Mouse (Mus musculus): ENCODE data around the gene Tmod1.
A peak's percentile ranks its signal among the peaks of the same experiment; 100 is the strongest.

Tmod1 gene

DNA sequence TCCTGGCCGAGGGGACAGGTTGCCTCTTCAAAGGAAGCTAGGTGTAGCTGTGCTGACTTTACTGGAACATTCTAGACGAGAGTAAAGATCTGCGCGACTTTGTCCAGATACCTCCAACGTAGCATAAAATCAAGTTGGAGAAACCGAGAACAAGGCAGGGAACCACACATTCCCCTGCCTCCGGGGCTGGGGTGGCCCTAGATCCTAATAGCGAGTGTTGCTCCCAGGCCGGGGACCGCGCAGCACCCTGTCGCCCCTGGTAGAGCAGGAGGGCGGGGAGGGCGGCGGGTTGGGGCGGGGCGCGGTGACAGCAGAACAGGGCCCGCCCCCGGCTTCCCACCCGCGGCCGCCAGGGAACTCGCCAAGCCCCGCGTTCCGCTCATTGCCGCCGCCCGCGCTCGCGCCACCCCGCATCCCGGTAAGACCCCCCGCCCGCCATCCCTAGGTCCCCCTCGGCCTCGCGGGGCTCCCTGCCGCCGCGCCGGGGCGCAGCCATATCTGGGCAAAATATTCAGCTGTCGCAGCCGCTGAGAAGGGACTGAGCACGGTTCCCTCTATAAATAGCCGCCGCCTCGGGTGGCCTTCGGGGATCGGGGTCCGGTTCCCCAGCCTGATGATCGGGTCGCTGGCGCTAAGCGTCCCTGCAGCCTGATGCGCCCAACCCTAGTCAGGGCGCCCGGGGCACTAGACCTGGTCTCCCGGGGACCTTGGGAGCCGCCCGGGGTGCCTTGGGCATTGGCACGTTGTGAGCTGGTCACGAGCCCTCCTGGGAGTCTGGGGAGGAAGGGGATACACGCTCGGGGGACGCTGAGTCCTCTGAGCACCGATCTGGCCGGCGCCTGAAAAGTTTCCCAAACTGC lies at the start of gene Tmod1:
Gene Tmod1 (plus strand): TSS at position 44 of the 860 bp plus-strand sequence.
- peak; percentile 89 to 93 for DNase-seq

DNA sequence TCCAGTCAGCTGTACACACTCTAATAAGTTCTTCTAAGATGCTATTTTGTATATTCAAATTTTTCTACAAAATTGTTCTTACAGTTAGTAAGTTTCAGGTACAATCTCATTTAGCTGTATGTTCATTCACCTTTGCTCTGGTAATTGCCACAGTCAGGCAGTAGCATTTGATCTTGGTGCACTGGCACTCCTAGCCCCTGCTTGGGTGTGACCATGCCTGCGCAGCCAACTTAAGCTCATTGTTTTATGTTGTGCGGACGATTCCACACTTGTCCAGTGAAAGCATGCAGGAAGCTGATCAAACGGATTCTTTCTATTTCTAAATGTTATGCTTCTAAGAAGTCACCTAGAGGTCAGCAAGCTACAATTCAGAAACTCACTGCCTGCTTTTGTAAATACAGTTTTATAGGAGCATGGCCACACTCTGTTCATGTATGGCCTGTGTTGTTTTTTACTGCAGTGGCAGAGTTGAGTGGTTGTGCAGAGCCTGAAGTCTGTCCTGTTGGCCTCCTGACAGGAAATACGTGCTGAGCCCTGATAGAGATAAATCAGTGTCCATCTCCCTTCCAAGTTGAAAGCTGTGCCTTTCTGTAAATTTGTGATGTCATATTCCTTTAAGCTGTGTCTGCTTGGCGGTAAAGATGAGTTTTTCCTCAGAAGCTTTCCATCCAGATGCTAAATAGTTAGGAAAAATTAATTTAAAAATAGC lies 48.2 kb upstream of the Tmod1 start:
- no peak for DNase-seq

DNA sequence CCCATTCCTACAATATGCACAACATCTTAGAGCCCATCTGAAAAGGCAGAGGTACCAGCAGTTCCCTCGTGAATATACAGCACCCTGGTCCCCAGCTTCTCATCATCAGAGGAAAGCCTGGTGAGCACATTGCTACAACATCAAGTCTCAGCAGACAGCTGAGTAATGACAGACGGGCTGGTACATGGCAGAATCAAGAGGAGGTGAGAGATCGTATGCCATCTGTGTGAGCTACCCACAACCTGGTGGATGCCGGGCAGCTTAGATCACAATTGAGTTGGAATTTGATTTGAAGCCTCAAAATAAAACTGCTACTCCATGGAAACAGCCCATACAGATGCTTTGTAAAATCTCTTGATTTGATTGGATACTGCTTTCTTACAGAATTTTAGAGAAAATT lies 40.2 kb upstream of the Tmod1 start:
- no peak for DNase-seq

DNA sequence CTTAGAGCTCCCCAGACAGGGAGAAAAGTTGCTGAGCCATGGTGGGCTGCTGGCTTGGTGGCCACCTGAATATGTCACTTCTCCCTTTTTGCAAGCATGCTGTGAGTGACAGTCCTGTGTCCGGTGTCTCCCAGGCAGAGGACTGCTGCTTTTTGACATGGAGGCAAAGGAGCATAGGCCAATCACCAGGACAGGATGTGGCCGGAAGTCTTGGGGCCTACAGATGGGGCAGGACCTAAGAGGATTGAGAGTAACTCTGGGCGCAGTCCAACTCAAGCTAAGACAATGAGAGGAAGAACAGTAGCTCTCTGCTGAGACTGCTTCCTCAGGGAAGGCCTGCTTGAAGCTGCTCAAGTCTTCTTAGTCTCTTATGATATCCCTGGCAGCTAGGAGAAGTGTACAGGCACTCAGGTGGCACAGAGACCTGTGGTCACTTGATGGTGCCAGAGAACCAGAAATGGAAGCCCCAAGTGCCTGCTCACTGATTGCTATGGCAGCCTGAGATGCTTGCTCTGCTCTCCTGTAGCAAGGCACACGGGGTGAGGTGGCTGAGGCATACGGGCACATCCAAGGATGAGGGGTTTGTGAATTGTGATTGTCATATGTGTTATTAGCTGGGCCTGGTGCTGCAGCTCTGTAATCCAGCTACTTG lies 30.5 kb upstream of the Tmod1 start:
- no peak for DNase-seq

DNA sequence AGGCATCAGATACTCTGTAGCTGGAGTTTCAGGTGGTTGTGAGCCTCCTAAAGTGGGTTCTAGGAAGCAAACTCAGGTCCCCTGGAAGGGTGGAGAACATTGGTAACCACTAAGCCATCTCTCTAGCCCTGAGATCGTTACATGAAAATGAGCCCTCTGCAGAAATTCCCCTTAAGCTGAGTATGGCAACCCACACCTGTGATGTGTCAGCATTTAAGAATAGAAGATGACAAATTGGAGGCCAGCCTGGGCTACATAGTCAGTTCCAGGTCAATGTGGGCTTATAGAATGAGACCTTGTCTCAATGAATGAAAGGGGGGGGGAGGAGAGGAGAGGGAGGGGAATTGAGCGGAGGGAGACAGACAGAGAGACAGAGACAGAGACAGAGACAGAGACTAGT lies 27.0 kb upstream of the Tmod1 start:
- no peak for DNase-seq

DNA sequence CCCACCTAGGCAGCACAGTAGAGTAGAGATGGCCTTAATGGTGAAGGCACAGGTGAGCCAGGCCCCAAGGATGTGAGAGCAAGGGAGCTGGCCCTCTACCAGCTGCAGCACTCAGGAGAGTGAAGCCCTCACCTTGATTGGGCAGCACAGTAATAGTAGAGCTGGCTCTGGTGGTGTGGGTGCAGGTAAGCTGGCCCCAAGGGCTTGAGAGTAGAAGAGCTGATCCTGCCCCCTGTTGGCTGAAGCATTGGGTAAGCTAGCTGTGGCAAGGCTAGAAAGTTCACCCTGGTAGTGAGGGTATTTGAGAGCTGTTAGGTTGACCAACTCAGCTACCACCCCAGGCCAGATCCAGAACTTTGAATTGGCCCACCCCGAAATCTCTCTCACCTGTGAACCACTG lies 23.1 kb upstream of the Tmod1 start:
- no peak for DNase-seq

DNA sequence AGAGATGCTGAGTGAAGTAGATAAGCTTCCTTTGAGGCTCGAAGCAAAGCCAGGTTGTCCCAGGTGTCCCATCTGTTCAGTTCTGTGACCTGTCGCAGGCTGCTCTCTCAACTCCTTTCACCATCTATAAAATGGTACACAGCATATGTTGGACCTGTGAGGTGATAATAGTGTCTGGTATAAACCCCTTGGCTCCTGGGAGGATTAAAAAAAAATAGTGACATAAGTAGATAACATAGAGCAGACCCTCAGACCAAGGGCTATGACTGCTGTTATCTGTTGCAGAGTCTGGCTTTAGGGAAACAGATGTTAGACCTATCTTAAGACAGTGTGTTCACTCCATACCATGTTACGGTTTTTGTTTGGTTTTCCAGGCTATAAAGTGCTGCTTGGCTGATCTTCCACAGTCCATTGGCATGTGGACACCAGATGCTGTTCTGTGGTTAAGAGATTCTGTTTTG lies 15.7 kb upstream of the Tmod1 start:
- DNase-seq: peak; percentile 45 to 46

DNA sequence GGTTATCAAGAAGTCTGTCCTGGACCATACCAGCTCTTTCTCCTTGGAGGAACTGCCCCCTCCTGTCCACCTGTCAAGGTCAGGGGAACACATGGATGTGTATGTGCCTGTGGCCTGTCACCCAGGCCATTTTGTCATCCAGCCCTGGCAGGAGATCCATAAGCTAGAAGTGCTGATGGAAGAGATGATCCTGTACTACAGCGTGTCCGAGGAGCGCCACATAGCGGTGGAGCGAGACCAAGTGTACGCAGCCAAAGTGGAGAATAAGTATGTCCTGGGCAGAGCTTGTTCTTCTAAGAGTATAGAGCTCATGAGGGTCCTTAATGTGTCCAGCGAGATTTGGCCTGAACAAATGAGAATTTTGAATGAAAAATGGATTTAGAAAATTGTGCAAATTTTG lies 12.8 kb upstream of the Tmod1 start:
- DNase-seq: peak; percentile 59 to 79

DNA sequence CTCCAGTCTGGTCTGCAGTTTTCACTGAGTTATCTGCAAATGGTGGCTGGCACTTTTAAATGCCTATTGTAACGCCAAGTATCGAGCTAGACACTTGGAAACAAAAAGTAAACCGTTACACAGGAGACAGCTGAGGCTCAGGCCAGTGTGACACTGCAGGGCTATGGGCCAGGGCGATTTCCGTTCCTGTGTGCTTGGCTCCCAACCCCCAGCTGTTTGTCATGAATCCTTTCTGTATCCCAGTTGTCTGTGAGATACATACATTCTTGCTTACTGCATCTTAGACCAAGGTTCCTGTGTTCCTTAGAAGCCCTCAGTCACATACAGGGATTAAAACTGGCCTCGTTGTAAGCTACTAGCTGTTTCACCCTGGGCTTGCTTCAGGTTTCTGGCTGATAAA lies 10.5 kb upstream of the Tmod1 start:
- no peak for DNase-seq

DNA sequence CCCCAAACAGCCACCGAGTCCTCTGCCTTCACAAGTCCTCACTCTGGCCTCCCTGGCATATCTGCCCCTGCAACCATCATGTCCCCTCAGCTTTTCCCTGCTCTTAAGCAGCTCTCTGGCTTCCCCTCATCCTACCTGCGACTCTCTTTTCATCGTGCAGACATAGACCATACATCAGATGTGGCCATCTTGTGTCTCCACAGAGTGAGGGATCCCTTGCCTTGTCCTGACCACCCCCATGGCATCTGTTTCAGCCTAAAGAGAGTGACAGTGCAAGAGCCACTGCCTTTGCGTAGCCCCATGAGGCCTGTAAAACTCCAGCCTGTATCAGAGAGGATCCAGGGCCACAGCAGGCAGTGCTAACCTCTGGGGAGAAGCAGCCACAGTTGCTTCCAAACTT lies 10.0 kb upstream of the Tmod1 start:
- DNase-seq: peak in 1 of 2 experiments; percentile 3

DNA sequence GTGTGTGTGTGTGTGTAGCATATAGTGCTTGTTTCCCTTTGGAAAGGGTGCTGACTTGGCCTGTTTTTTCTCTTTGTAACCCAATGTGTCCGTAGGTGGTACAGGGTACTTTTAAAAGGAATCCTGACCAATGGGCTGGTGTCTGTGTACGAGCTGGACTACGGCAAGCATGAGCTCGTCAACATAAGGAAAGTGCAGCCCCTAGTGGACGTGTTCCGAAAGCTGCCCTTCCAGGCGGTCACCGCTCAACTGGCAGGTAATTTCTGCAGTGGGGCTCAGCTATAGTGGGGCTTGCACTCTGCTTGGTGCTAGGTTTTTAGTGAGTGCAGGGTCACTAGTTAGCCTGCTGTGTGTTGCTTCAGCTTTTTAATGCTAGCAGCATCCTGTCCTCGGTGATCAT lies 9.2 kb upstream of the Tmod1 start:
- peak; percentile 47 to 69 for DNase-seq

DNA sequence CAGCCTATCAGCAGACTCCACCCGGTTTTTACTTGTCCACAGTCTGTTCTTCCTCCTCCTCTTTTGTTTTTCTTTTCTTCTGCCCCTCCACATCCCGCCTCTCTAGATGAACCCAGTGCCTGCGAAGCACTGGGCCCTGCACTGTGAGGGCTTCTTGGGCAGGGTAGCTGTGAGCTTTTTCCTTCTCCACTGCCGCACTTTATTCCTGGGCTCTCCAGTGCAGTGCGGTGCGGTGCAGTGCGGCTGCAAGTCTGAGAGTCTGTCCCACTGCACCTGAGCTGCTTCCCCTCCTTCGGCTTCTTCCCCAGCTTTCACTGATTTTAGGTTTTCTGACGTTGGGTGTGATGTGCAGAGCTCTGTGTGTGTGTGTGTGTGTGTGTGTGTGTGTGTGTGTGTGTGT lies 6.3 kb upstream of the Tmod1 start:
- DNase-seq: no peak

DNA sequence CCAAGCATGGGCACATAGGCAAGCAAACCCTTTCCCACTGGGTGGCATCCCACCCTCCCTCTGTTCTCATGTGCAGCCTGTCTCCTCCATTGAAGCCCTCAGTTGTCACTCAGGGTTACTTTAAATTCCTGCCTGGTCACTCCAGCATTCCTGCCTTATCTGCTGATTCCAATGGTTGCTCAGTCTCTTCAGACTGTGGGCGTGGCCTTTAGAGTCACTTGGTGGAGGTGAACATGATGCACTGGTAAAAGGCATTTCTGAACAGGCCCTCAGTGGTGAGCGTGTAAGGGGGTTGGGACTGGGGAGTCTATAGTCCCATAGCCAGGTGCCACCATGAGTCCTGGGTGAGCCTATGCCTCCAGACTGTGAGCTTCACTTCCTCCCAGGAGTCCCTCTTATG lies 5.5 kb upstream of the Tmod1 start:
- DNase-seq: no peak

DNA sequence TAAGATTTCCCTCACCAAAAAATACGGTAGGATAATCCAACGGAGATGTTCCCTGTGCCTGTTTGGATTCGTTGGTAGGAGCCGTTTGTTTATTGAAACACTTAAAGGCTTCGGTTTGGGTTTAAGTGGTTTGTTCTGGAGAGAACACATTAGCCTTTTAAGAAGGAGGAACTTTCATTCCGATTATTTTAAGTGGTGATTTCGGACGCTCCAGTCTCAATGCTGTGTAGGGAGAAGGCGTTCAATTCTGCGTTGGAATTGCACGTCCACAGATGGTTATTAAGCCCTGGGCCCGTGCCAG lies 194 bp upstream of the Tmod1 start:
- DNase-seq: peak in 1 of 2 experiments; percentile 88

DNA sequence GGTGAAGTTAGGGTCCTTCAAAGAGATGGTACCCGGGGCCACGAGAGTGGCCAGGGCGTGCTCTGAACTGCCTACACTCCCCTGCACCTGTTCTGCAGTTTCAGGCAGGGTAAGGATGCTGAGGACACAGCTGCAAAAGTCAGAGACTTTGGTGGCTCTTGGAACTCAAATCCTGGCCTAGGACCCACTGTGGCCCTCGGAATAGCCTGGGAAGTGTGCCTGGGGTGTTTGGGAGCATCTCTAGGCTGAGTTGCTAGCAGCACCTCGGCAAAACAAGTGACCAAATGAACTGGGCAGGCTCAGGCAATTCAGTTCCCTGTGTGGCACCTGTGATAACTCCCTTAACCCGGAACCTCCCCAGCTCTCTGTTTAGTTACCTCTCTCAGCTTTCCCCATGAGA lies 1.2 kb downstream of the Tmod1 start:
- peak; percentile 48 to 56 for DNase-seq

DNA sequence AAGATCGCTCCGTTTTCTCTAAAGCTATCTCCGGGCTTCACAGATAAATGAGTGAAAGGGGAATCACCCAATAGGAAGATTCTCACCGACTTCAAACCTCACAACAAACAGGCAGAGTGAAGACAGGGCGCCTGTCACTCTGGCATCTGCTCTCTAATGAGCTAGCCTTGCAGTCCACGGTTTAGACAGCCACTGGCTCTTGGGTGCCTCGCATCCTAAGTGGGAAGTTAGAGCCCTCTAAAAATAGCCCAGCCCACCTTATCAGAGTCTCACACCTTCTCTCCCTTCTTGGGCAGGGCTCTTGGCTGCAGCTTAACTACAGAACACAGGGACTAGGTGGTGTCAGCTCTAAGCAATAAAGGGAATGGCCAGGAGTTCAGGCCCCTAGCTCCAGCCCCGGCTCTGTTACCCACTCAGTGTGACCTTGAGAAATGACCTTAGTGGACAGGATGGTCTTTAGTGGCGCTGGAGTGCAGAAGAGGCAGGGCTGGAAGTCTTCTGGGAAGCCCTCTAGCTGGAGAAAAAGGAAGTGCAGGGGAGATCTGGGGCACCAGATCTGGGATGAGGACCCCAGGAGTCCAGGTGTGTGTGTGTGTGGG lies 2.0 kb downstream of the Tmod1 start:
- peak; percentile 70 to 79 for DNase-seq

DNA sequence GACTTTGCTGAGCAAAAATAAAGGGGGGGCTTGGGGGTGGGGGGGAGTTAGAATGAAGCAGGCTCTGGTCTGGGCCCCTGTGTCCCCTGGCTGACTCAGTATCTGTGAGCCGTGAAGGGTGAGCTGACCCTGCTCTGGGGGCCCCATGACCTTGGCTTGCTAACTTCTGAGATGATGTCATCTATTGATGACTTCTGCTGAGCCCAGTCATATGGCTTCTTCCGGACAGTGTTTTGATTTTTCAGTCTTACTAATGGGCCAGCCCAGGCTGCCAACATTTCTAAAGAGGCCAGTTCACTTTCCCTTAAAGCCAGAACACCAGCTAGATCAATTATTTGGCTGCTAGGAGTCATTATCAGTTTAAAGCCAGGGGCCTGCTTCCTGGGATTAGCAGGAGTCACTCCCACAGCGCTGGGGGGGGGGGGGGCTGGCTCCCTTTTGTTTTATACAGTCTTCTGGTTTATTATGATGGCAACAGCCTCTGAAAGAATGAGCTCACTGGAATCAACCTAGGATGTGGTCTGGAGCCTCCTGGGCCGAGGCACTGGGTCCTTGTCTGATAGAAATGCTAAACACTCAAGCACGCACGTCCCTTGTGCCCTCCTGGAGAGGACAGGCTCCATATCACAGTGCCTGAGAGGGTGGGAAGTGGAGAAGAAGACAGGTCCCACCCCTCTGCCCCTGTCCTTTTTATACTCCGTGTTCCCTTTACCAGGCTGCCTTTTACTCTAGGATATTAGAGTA lies 3.2 kb downstream of the Tmod1 start:
- peak in 1 of 2 experiments; percentile 16 for DNase-seq

DNA sequence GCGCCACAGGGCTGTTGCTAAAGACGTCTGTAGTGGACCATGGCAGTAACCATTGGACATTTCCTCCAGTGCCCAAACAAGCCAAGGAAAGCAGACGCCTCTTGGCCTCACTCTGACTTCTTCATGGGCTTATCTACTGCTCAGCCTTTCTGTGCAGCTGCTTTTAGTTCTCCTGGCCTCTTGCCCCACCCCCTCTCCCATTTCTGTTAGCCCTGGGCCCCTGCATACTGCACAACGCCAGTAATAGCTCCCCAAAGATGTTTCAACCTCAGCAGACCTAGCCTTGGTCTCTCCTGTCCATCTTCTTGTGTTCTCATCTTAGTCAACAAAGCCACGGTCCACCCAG lies 3.7 kb downstream of the Tmod1 start:
- peak in 1 of 2 experiments; percentile 19 for DNase-seq

DNA sequence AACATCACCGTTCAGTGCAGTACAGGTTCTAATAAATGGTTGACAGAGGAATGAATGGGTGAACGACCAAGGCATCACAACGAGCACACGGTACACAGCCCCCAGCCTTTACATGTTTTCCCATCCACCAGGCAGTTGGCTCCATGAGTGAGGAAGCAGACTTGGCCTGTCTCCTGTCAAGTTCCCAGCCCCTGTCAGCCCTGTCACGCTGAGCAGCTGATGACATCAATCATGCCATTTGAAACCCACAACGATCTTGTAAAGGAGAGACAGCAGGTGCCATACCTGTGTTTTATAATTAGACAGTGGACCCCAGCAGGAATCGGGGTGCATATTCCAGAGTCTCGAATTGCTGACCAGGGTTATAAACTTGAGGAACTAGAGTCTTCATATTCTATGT lies 4.6 kb downstream of the Tmod1 start:
- DNase-seq: peak in 1 of 2 experiments; percentile 22

DNA sequence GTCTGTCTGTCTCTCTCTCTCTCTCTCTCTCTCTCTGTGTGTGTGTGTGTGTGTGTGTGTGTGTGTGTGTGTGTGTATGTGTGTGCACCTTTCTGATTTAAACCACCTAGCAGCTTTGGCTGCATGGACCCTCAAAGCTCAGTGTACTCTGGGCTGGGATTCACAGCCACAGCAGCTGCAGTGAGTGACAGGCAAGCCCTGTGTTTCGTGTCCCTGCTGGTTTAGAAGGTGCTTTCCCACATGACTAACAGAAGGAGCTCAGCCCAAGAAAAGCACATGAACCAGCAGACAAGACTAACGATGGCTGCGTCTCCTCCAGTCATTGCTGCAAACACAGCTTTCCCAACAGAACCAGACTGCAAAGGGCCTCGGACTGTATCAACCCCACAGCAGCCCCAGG lies 9.2 kb downstream of the Tmod1 start:
- DNase-seq: no peak

DNA sequence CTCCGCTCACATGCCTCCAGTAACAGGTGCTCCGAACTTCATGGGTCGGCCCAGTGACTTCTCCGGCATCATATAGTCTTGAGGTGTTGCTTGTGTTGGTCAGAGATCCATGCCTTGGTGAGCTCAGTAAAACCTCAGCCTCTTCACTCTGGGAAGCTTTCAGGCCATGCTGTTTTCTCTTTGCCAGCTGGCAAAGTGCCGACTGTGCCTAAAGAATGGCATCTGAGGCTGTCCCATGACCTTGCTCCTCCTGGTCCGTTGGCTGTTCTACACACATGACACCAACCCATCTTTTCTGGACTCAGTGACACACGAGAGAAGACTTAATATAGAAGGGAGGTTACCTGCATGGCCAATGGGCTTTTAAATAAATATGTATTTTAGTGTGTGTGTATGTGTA lies 9.7 kb downstream of the Tmod1 start:
- no peak for DNase-seq

DNA sequence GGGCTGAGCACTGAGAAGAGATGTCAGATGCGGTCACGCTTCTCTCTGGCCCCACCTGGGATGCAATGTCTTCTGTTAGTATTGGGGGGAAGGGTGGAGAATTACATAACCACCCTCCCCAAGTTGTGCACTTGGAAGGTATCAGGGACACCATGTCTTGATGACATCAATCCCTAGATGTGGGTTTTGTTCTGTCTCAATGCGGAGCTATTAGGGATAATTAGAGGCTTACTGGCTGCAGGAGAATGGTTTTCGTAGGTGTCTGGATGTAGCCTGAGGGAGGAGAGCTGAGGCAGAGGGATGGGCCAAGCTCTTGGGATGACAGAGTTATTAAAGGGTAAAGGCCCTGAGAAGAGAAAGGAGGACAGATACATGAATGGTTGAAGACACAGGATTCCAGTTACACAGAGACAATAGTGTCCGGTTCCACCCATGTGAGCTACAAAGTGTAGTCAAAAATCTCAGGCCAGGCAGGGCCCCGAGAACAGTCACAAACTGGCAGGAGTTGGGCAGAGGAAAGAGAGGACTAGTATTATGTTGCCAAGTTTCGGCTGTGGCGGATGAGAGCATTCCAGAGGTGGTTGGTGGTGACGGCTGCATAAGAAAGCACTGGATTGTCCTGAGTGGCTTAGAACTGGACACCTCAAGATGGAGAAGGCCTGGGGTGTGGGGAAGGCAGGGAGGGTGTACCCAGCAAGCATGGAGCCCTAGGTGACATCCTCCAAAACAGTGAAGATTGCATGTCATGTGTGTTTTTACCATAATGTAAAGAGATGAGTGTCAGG lies 14.8 kb downstream of the Tmod1 start:
- no peak for DNase-seq
